Mouse (Mus musculus) hindbrain, embryonic 10.5 days (tissue): Measurements from ENCODE around the gene Atp4b. TPM values are rescaled to one million over a fixed set of nuclear protein-coding genes. Genes with fewer than 3 reads are reported as not detected.

ENCODE experiments used
- DNase-seq: peaks from one replicate; pipeline ENCODE4 v3.0.0-alpha.2; 2017; ENCODE audit warnings: low spot score
- H3K27ac ChIP-seq: fragments of 300-500 bp; sonication (generic); 2 replicates; pipeline ENCODE4 v1.5.1; 2016; ENCODE audit warnings: mild to moderate bottlenecking, moderate library complexity
- H3K27me3 ChIP-seq: fragments of 300-500 bp; sonication (generic); 2 replicates; pipeline ENCODE4 v1.6.1; 2016; ENCODE audit warnings: mild to moderate bottlenecking; ENCODE audit not compliant: poor library complexity, insufficient read depth, severe bottlenecking
- H3K36me3 ChIP-seq: fragments of 300-500 bp; sonication (generic); 2 replicates; pipeline ENCODE4 v1.6.1; 2016; ENCODE audit warnings: mild to moderate bottlenecking, moderate library complexity
- H3K4me1 ChIP-seq: fragments of 300-500 bp; sonication (generic); replicated peaks from 2 replicates; pipeline ENCODE4 v1.6.1; 2016; ENCODE audit warnings: mild to moderate bottlenecking
- H3K4me3 ChIP-seq: fragments of 300-500 bp; sonication (generic); 2 replicates; pipeline ENCODE4 v1.5.1; 2016; ENCODE audit warnings: mild to moderate bottlenecking, moderate library complexity
- H3K9me3 ChIP-seq: fragments of 300-500 bp; sonication (generic); 2 replicates; pipeline ENCODE4 v1.6.1; 2016; ENCODE audit warnings: mild to moderate bottlenecking, moderate library complexity
- WGBS: fragments of 180-500 bp; shearing (Covaris S2); methylation state at CpG from one replicate; pipeline ENCODE4 v1.1.7; 2016; 5-methylcytosine and 5-hydroxymethylcytosine counted together
- polyA plus RNA-seq: library from polyadenylated mRNA; unstranded; fragments of >200 nt; fragmentation: Nextera tagmentation; extraction: Ambion mirVana; gene quantifications from 2 replicates; pipeline ENCODE4 v1.2.1, GENCODE M21; 2016

Atp4b gene
- 0.18 TPM in 1 of 2 replicates, not detected in the other for polyA plus RNA-seq

DNA sequence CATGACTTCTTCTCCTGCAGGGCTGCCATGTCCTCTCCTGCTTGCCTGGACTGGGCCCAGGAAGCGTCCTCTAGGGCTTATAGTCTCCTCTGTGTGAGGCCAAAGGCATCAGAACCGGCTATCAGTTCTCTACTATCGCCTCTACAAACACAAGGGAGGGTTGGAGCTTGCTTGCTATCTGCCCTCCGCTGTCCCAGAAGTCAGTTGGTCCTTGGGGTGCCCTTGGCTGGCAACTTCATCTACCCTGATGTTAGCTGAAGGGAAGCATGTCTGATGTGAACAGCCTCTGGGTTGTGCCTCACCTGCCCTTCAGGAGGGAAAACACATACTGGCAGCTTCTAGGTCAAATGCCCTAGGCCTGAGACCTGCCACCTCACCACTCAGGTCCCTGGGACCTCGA, at the start of gene Atp4b:
TSS of gene Atp4b (minus strand) at position 101 of the 400 bp plus-strand sequence.
- 82% methylated on average over 5 of the region's 5 CpGs for WGBS
- Histone ChIP-seq H3K4me3 (no peak within 1 kb of the TSS), H3K27ac (no peak within 1 kb of the TSS), H3K4me1 (no peaks in the 10 kb centered on the region), H3K27me3 (no peaks in the 10 kb centered on the region), H3K9me3 (no peaks in the 10 kb centered on the region), H3K36me3 (no peaks in the 10 kb centered on the region)
- DNase-seq: no peak

DNA sequence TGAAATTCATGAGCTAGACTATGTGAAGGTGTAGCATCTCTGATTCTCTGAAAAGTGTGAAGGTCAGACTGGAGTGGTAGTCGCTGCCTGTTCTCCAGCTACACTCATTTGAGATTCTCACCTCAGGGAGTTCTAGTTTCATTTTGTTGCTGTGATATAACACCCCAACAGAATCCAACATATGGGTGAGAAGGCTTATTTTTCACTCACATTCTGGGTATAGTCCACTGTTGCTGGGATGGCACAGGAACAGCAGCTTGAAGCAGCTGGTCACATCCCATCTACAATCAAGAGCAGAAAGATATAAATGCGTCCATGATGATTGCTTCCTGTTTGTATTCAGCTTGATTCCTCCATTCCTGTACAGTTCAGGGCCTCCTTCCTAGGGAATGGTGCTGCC, 45.5 kb upstream of the Atp4b start:
- no peaks in the 10 kb centered on the region for H3K4me1 ChIP-seq
- H3K27me3 ChIP-seq: peaks cover 2% of the 10 kb centered on the region; the same call in 1 of the 2 replicates
- no peak overlapping the region for H3K27ac ChIP-seq
- no peak overlapping the region for H3K4me3 ChIP-seq
- H3K36me3 ChIP-seq: no peaks in the 10 kb centered on the region
- H3K9me3 ChIP-seq: no peaks in the 10 kb centered on the region
- WGBS: 97% methylated on average over 2 of the region's 2 CpGs
- DNase-seq: no peak

DNA sequence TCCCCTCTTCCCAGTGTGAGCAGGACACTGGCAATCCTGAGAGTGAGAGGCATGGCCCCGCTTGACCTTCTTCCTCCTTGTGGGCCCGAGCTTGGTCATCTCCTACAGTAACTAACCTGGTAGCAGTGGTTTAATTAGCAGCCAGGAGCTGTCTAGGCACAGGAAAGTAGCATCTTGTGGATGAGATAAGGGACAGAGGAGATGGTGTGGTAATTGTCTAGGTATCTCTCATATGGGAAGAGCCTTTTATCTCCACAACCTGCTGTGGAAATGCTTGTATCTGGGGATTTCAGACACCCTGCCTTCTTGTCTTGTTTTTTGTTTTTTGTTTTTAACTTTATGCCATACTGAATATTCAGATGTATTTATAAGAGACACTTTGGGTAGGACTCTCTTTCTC, 40.9 kb upstream of the Atp4b start:
- no peak overlapping the region for H3K4me3 ChIP-seq
- H3K9me3 ChIP-seq: no peaks in the 10 kb centered on the region
- peaks cover 39% of the 10 kb centered on the region for H3K27me3 ChIP-seq
- H3K27ac ChIP-seq: no peak overlapping the region
- 85% methylated on average over 2 of the region's 2 CpGs for WGBS
- no peaks in the 10 kb centered on the region for H3K36me3 ChIP-seq
- H3K4me1 ChIP-seq: peaks cover 12% of the 10 kb centered on the region
- no peak for DNase-seq

DNA sequence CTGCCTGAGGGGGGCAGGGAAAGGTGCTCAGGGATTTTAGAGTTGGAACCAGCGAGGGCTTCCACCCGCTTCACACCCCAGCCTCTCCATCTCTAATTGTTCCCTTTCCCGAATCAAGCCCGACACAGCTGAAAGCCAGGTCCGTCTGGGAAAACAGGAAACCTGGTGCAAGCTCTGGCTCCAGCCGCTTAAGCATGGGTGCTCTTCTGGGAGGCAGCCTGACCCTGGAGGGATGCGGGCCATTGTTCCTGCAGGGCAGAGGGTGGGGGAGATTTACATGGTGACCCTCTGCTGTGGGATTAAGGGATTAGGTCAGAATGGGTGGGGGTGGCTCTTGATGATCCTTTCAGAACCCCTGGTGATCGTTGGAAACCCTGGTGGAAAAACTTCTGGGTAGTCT, 39.4 kb upstream of the Atp4b start:
- H3K9me3 ChIP-seq: no peaks in the 10 kb centered on the region
- WGBS: 17% methylated on average over 8 of the region's 8 CpGs
- peaks cover 39% of the 10 kb centered on the region for H3K27me3 ChIP-seq

DNA sequence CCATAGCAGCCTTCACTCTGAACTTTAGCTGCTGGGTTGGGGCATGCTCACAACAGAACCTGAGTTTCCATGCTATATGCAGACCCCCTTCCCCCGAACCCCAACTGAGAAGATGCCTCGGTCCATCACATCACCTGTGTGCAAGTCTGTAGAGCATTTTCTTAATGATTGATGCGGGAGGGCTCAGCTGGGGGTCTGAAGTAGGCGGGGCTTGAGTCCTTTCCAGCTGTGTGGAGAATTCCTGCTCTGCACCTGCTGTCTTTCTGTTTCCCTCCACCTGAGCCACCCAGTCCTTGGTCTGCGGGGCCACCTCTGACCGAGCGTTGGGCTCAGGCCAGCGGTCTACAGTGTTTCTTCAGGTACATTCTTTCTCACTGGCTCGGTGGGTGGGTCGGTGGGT, 38.3 kb upstream of the Atp4b start, which contains the start of gene Tmem255b:
TSS of gene Tmem255b (plus strand) at position 301 of the 400 bp plus-strand sequence.
- Histone ChIP-seq H3K9me3 (no peaks in the 10 kb centered on the region), H3K27me3 (peaks cover 39% of the 10 kb centered on the region), H3K36me3 (no peaks in the 10 kb centered on the region), H3K4me1 (peaks cover 12% of the 10 kb centered on the region), H3K4me3 (no peak within 1 kb of the TSS), H3K27ac (no peak within 1 kb of the TSS)
- no peak for DNase-seq
- 20% methylated on average over 10 of the region's 10 CpGs for WGBS

More for the DNA sequence above, 39.4 kb upstream of the Atp4b start:
- Histone ChIP-seq H3K4me3 (no peak overlapping the region), H3K36me3 (no peaks in the 10 kb centered on the region), H3K4me1 (peaks cover 12% of the 10 kb centered on the region), H3K27ac (no peak overlapping the region)
- no peak for DNase-seq

DNA sequence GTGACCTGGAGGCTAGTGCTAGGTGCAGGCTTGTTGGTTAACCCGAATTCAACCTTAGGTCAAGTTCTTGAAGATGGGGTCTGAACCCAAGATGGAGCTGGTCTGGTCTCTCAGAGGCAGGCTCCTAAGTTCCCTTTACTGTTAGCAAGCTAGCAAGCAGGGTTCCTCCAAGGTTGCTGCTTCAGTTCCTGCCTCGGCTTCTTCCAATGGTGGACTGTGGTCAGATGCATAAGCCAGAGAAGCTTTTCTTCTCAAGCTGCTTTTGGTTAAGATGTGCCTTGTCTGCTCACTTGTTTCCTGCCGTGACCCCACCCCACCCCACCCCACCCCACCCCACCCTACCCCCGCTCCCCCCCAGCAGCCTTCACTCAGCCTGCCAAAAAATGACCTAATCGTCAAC, 36.5 kb upstream of the Atp4b start:
- Histone ChIP-seq H3K9me3 (no peaks in the 10 kb centered on the region), H3K36me3 (no peaks in the 10 kb centered on the region), H3K27me3 (peaks cover 39% of the 10 kb centered on the region), H3K4me1 (peaks cover 12% of the 10 kb centered on the region), H3K27ac (no peak overlapping the region), H3K4me3 (no peak overlapping the region)
- whole genome bisulfite sequencing: 86% methylated on average over 5 of the region's 5 CpGs
- DNase-seq: no peak

DNA sequence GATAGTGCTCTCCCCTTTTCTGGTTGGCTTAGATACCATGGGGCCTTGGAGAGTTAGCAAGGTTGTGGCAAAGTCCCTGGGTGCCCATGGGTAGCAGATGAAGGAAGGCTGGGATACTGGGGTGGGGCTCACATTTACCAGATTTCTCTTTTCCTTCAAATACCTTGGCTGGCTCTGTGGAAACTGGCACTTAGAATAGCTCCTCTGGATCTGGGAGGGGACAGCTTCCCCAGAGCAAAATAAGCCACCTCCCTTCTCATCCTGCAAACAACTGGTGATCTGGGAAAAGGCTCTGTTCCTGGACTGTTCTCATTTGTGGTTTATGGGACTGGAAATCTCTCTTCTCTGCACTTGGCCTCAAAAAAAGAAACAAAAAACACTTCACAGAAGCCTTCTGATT, 34.2 kb upstream of the Atp4b start:
- no peaks in the 10 kb centered on the region for H3K36me3 ChIP-seq
- no peak overlapping the region for H3K27ac ChIP-seq
- no peak overlapping the region for H3K4me3 ChIP-seq
- H3K27me3 ChIP-seq: peaks cover 25% of the 10 kb centered on the region
- no peak for DNase-seq
- H3K9me3 ChIP-seq: no peaks in the 10 kb centered on the region
- H3K4me1 ChIP-seq: peaks cover 12% of the 10 kb centered on the region

DNA sequence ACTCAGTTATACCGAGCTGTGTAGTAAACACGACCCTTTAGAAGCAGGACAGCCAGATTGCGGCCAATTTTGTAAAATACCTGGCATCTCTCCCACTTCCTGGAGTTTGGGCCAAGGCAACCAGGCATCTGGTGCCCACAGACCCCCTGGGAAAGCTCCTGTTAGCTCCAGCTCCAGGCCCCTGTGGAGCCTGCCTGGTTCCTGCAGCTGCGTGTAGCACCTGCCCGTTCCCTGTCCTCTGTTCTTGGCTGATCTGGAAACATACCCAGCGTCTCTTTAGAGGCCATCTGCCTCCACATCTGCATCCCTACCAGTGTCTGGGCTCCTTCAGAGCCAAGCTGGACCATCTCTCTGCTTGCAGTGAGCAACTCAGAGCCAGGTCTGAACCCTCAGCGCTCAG, 33.8 kb upstream of the Atp4b start:
- DNase-seq: no peak
- 83% methylated on average over 7 of the region's 7 CpGs for WGBS
- Histone ChIP-seq H3K9me3 (no peaks in the 10 kb centered on the region), H3K27ac (no peak overlapping the region), H3K4me3 (no peak overlapping the region), H3K4me1 (peaks cover 7% of the 10 kb centered on the region; the same call in 1 of the 2 replicates), H3K27me3 (peaks cover 20% of the 10 kb centered on the region), H3K36me3 (no peaks in the 10 kb centered on the region)

DNA sequence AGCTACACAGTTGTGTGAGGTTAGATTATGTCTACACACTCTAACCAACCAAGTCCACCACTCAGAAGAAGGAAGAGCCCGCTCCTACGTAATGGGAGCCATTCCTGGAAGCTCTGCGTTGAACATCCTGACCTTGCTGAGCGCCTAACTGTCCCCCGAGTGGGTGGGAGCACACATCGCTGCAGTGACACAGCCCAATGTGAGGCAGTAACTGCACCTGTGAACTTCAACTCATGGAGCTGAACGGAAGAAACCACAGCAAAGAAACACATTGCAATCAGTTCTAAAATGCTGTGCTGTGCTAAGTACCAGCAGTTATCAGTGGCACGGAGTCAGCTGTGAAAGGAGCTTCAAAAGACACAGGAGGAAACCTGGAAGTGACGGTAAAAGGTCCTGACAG, 31.5 kb upstream of the Atp4b start:
- Histone ChIP-seq H3K27me3 (0 out of 2 replicates have a peak, but pooled peaks cover under 1% of the 10 kb centered on the region), H3K4me3 (no peak overlapping the region), H3K4me1 (0 out of 2 replicates have a peak, but pooled peaks cover 3% of the 10 kb centered on the region), H3K9me3 (no peaks in the 10 kb centered on the region), H3K36me3 (no peaks in the 10 kb centered on the region), H3K27ac (no peak overlapping the region)
- no peak for DNase-seq
- WGBS: 88% methylated on average over 9 of the region's 9 CpGs

DNA sequence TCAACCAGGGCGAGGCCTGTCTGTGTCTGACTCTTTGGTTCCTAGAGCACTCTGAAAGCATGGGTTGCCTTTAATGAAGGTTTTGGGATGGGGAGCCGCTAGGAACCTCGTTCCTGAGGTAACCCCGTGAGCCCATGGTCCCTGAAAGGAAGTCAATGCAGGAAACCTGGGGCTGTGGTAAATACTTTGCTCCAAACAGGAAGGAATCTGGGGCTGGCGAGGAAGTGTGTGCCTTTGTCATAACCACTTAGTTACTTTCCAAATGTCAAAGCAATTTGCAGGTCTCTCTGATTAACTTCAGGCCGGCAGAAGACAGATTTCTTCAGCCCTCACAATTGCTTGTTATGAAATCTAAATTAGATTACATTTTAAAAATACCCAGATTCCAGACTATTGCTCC, 30.7 kb upstream of the Atp4b start:
- 76% methylated on average over 6 of the region's 6 CpGs for WGBS

DNA sequence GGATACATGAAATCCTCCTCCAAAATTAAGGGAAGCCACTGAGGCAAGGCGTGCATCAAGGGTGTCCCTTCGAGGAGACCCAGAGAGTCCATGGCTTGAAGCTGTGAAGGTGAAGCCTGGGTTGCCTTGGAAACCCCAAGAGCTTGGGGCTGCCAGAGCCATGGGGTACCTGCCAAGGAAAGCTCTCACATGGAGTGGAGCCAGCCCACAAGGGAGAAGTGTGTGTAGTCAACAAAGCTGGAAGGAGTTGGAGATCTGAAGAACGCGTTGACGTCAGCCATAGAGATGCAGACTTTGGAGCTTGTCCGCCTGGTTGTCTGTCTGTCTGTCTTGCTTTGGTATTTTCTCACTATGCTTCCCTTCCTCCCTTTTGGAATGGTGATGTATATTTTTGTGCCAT, 24.3 kb upstream of the Atp4b start:
- Histone ChIP-seq H3K27ac (no peak overlapping the region), H3K4me1 (no peaks in the 10 kb centered on the region), H3K36me3 (no peaks in the 10 kb centered on the region), H3K27me3 (no peaks in the 10 kb centered on the region), H3K4me3 (no peak overlapping the region), H3K9me3 (peaks cover 3% of the 10 kb centered on the region; the same call in 1 of the 2 replicates)
- no peak for DNase-seq
- 92% methylated on average over 6 of the region's 6 CpGs for WGBS

More for the DNA sequence above, 30.7 kb upstream of the Atp4b start:
- no peak for DNase-seq
- H3K9me3 ChIP-seq: peaks cover 3% of the 10 kb centered on the region; the same call in 1 of the 2 replicates
- H3K27me3 ChIP-seq: no peaks in the 10 kb centered on the region
- H3K4me1 ChIP-seq: 0 out of 2 replicates have a peak, but pooled peaks cover 3% of the 10 kb centered on the region
- no peak overlapping the region for H3K4me3 ChIP-seq
- H3K36me3 ChIP-seq: no peaks in the 10 kb centered on the region
- no peak overlapping the region for H3K27ac ChIP-seq

DNA sequence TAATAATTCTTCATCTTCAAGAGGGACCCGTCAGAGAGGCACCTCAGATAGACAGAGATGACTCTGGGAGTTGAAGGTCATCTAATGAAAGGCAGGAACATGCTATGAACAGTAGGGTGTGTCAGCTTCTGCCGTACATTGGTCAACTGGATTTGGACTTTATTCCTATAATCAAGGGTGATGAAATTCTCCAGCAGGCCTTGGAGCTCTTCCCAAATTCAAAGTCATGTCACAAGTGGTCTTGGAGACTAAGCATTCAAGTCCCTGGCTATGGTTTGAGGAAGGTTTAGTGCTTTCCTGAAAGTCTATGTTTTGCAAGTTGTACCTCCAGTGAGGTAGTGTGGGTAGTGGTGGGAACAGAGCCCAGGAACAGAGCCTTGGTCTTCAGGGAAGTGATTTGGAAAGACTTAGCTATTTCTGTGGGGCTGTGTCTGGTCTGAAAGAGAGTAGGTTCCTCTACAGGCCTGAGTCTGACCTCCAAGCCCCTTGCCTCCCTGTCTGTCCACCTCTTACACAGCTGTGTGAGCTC, 22.6 kb upstream of the Atp4b start:
- H3K36me3 ChIP-seq: no peaks in the 10 kb centered on the region
- H3K4me3 ChIP-seq: no peak overlapping the region
- DNase-seq: no peak
- H3K27me3 ChIP-seq: no peaks in the 10 kb centered on the region
- H3K27ac ChIP-seq: no peak overlapping the region
- WGBS: 86% methylated on average over 2 of the region's 2 CpGs
- H3K4me1 ChIP-seq: no peaks in the 10 kb centered on the region
- H3K9me3 ChIP-seq: peaks cover 3% of the 10 kb centered on the region; the same call in 1 of the 2 replicates

DNA sequence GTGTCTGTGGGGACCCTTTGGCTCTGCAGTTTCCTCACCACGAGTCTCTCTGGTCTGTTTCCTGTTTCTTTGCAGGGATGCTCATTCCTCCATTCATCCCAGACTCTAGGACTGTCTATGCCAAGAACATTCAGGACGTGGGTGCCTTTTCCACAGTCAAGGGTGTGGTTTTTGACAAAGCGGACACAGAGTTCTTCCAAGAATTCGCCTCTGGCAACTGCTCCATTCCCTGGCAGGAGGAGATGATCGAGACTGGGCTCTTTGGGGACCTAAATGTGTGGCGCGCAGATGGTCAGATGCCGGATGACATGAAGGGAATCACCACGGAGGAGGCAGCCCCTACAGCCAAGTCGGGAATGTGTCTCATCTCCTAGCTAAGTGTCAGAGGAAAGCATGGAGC, 19.3 kb upstream of the Atp4b start:
- DNase-seq: no peak
- no peak overlapping the region for H3K27ac ChIP-seq
- no peaks in the 10 kb centered on the region for H3K9me3 ChIP-seq
- no peaks in the 10 kb centered on the region for H3K36me3 ChIP-seq
- 79% methylated on average over 10 of the region's 10 CpGs for WGBS
- H3K4me1 ChIP-seq: no peaks in the 10 kb centered on the region
- H3K27me3 ChIP-seq: no peaks in the 10 kb centered on the region
- no peak overlapping the region for H3K4me3 ChIP-seq
